Mouse (Mus musculus) brain, embryonic 14.5 days (tissue): ENCODE data around the gene Kcne2. TPM values are rescaled to one million over a fixed set of nuclear protein-coding genes. Genes with fewer than 3 reads are reported as not detected.

Source experiments
- DNase-seq: peaks from one replicate; pipeline ENCODE4 v3.0.0-alpha.2; 2011; ENCODE audit warnings: low read depth
- CTCF ChIP-seq: fragments of 200-500 bp; IDR thresholded peaks from 2 replicates; pipeline ENCODE4 v1.5.1; 2012; ENCODE audit warnings: inconsistent platforms, mild to moderate bottlenecking, moderate library complexity, borderline replicate concordance; ENCODE audit not compliant: insufficient read depth, insufficient read length; ENCODE audit errors: extremely low read depth
- POLR2A ChIP-seq: fragments of 200-500 bp; IDR thresholded peaks from 2 replicates; pipeline ENCODE4 v1.6.1; 2012; ENCODE audit warnings: mild to moderate bottlenecking, inconsistent platforms, borderline replicate concordance; ENCODE audit not compliant: poor library complexity, insufficient read depth, insufficient read length, severe bottlenecking; ENCODE audit errors: extremely low read depth
- polyA plus RNA-seq: library from polyadenylated mRNA; depleted of rRNA; stranded (reverse); fragments of >200 nt; gene quantifications from 2 replicates; pipeline ENCODE4 v1.2.3, GENCODE M21; 2012; rRNA removed

The Kcne2 gene
- polyA plus RNA-seq, 1 experiment: 25.3 TPM

DNA sequence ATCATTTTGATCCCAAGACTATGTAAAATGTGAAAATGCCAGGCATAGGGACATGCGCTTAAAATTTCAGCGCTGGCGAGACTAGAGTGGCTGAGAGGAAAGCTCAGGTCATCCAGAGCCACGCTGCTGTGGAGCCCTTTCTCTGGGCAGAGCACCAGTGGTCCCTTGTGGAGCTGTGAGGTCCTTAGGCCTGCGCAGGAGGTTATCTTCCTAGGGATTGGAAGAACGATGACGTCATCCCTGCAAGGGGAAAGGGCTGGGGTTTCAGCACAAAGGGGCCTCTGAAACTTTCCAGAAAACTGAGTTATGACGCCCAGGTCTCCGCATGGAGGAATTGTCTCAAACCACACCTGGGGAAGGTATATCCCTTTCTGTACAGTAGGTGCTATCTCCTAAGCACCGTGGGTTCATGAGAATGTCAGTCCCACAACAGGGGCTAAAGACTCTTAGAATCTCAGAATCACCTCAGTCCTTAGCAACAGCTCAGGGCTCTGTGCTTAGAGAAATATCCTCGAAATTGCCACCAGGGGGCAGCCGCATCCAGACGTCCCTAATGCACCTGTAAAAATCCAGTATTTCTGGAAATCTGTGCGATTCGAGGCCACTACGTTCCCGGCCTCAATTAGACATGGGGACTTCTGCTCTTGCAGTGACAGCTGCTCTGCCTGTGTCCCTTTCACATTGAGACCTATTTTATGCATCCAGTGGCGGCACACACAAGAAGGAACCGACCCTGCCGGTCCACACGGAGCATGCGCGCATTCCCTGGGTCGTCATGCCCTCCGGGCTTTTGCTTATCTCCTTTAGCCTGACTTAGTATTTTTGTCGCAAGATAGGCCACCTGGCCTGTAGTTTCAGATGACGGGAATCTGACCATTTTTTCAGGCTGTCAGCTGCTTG lies 48.7 kb downstream of the Kcne2 start:
- peak; percentile 89 for DNase-seq
- TF ChIP-seq CTCF (peak; percentile 87), POLR2A (no peak)

DNA sequence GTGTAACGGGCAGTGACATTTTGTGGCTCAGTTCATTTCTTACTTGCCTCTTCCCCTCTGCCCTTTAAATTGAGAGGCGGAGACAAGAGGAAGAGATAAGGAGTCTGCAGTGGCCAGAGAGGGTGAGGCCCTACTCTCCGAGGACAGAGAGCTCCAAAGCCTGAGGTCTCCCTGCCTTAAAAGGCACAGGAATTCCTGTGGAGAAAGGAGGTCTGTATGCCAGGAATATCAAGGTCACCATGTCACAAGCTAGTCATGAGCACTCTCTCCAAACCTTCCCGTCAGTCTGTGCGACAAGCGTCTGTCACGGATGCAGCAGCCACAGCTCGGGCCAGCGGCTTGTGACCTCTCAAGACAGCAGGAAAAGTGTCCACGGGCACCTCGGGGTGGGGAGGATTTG lies 53.0 kb downstream of the Kcne2 start:
- no peak for DNase-seq
- no peak for TF ChIP-seq POLR2A
- no peak for TF ChIP-seq CTCF

DNA sequence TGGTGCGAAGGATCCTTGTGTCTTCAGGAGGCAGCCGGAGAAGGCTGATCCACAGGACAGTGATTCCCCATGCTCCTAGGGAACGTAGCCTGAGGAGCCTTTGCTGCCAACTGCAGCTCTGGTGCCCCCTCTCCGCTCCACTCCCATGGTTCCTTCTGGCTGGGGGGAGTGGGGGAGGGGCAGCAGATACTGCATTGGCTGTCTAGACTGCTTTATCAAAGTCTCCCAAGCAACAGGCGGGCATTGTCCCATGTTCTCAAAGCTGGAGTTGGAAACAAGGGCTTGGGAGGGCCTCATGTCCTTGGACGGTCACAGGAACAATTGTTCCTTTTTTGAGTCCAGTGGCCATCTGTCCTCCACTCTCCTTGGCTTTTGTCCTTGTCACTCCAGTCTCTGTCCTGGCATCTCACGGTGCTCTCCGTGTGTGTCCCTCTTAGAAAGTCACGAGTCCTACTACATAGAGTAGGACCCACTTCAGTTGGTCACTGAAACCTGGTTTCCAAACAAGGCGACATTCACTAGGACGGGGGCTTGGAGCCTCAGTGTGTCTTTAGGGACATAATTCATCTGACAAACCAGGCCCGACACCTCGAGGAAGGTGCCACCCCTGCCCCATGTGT lies 54.2 kb downstream of the Kcne2 start:
- peak; percentile 59 for DNase-seq

More for the DNA sequence above, 54.2 kb downstream of the Kcne2 start:
- TF ChIP-seq POLR2A (no peak), CTCF (no peak)

Other genes with a start within 250 kb of the Kcne2 start
- 87.8 and 96.8 TPM in 2 replicates for gene Mrps6, start 234.1 kb upstream of the Kcne2 start, polyA plus RNA-seq
- gene Gm49711, start 234.1 kb upstream of the Kcne2 start, polyA plus RNA-seq: 0.55 and 0.57 TPM in 2 replicates
- gene Slc5a3, start 234.1 kb upstream of the Kcne2 start, polyA plus RNA-seq: 5.7 and 12.8 TPM in 2 replicates
- gene Smim11, start 8.9 kb downstream of the Kcne2 start, polyA plus RNA-seq: 32.6 and 45.5 TPM in 2 replicates
- 0.08 and 0.25 TPM in 2 replicates for gene Fam243, start 29.1 kb downstream of the Kcne2 start, polyA plus RNA-seq
- 0.05 and 0.33 TPM in 2 replicates for gene Kcne1, start 67.1 kb downstream of the Kcne2 start, polyA plus RNA-seq
- 47.7 and 64.6 TPM in 2 replicates for gene Rcan1, start 178.5 kb downstream of the Kcne2 start, polyA plus RNA-seq
- gene Clic6, start 193.3 kb downstream of the Kcne2 start, polyA plus RNA-seq: 6.1 and 14.3 TPM in 2 replicates